In genomic region chr14:100749737-100750541, GRCm38 (mm10) we compare ENCODE assay signal across 9 mouse cellular contexts.
A peak's percentile ranks its signal among the peaks of the same experiment; 100 is the strongest.
DNase-seq lines count a peak whose midpoint lies in the region; ATAC-seq and TF ChIP-seq lines count a peak whose summit lies in the region.
"Had no signal": no experiment of that assay in that cellular context is flagged by ENCODE, and none has a peak within 500 bp of the region (broad histone marks: within the 10 kb centered on the region; RNA-seq: fewer than 3 reads in every experiment).

No protein-coding gene starts in this region.

- WGBS in liver, postnatal 0 days (ENCODE audit: insufficient replicate concordance), result 10% methylated on average over 19 of the region's 19 CpGs

- peak; percentile 79 for DNase-seq in ES-CJ7 (ENCODE audit: low read depth, low spot score)
- peak; percentile 25 for DNase-seq in cerebellum, adult 9-10 months
- DNase-seq in frontal cortex, adult 2 months (ENCODE audit: extremely low spot score in 1 of 2, low spot score in 1 of 2), result peak; percentile 70 to 78
- DNase-seq in heart, postnatal 4 days, result peak; percentile 81
- peak; percentile 68 to 70 for DNase-seq in layer of hippocampus, adult 8-10 months (ENCODE audit: low spot score in 2 of 2)
- peak; percentile 61 for DNase-seq in liver, postnatal 0 days
- DNase-seq in ovary, postnatal 10 days (ENCODE audit: low spot score), result peak; percentile 48
- DNase-seq in MN1 (ENCODE audit: low spot score), result no peak

- H3K27ac ChIP-seq in liver, postnatal 0 days (ENCODE audit: low read depth), result 0 out of 2 replicates have a peak overlapping the region, but pooled peaks have one; percentile 5

- no peaks in the 10 kb centered on the region for H3K27me3 ChIP-seq in liver, postnatal 0 days (ENCODE audit: insufficient read depth, low read length)

- peak; percentile 87 for ATAC-seq in liver, postnatal 0 days

- H3K4me1 ChIP-seq in liver, postnatal 0 days (ENCODE audit: insufficient read depth), result no peaks in the 10 kb centered on the region

- no peaks in the 10 kb centered on the region for H3K36me3 ChIP-seq in liver, postnatal 0 days (replicated peaks; ENCODE audit: insufficient read depth, low read length)
- H3K36me3 ChIP-seq: G1E had no signal

- H3K9ac ChIP-seq in liver, postnatal 0 days (replicated peaks), result no peak overlapping the region

- peak overlapping the region; percentile 31 for H3K4me3 ChIP-seq in liver, postnatal 0 days (ENCODE audit: low read depth, low read length)

- no peaks in the 10 kb centered on the region for H3K9me3 ChIP-seq in liver, postnatal 0 days (ENCODE audit: low read length)

- no peak for TF ChIP-seq EP300 in liver, postnatal 0 days (IDR thresholded peaks at IDR 0.05; ENCODE audit: low read depth)

- no peak for TF ChIP-seq CTCF in liver, postnatal 0 days (IDR thresholded peaks at IDR 0.05; ENCODE audit: low read depth)

- H3K4me2 ChIP-seq in liver, postnatal 0 days (ENCODE audit: low read depth, low read length), result peak overlapping the region; percentile 69
